Mouse (Mus musculus): ENCODE results near the gene Lce1e.

Gene Lce1e

GRCm38 (mm10) chr3:92708974-92709373 is at the start of gene Lce1e:
Gene Lce1e (minus strand): TSS chr3:92709074.
- ATAC-seq (ENCODE audit: low TSS enrichment): no peak

- no peak for ATAC-seq (ENCODE audit: low TSS enrichment)
Measured at GRCm38 (mm10) chr3:92753197-92753596, 44.3 kb upstream of the Lce1e start.

- ATAC-seq (ENCODE audit: low TSS enrichment): no peak
Measured at GRCm38 (mm10) chr3:92752238-92752637, 43.4 kb upstream of the Lce1e start, which contains the start of gene Lce1g. Gene Lce1g (minus strand): TSS chr3:92752338.

- no peak for ATAC-seq (ENCODE audit: low TSS enrichment)
Measured at GRCm38 (mm10) chr3:92738996-92739395, 30.1 kb upstream of the Lce1e start, which contains the start of gene Gm38119. Gene Gm38119 (minus strand): TSS chr3:92739096.

- no peak for ATAC-seq (ENCODE audit: low TSS enrichment)
Measured at GRCm38 (mm10) chr3:92722631-92723030, 13.8 kb upstream of the Lce1e start.

GRCm38 (mm10) chr3:92720250-92720649 is 11.4 kb upstream of the Lce1e start, which contains the start of gene Lce1f:
Gene Lce1f (minus strand): TSS chr3:92720350.
- ATAC-seq (ENCODE audit: low TSS enrichment): no peak

- ATAC-seq (ENCODE audit: low TSS enrichment): no peak
Measured at GRCm38 (mm10) chr3:92715122-92715521, 6.2 kb upstream of the Lce1e start.

- no peak for ATAC-seq (ENCODE audit: low TSS enrichment)
Measured at GRCm38 (mm10) chr3:92694613-92695012, 14.3 kb downstream of the Lce1e start.

- no peak for ATAC-seq (ENCODE audit: low TSS enrichment)
Measured at GRCm38 (mm10) chr3:92691688-92692087, 17.2 kb downstream of the Lce1e start.

- peak; percentile 50 for ATAC-seq (ENCODE audit: low TSS enrichment)
Measured at GRCm38 (mm10) chr3:92689154-92689553, 19.7 kb downstream of the Lce1e start.

- ATAC-seq (ENCODE audit: low TSS enrichment): no peak
Measured at GRCm38 (mm10) chr3:92687110-92687509, 21.8 kb downstream of the Lce1e start, which contains the start of gene Lce1d. Gene Lce1d (minus strand): TSS chr3:92687210.

- ATAC-seq (ENCODE audit: low TSS enrichment): no peak
Measured at GRCm38 (mm10) chr3:92678947-92679346, 29.9 kb downstream of the Lce1e start, which contains the start of gene Lce1c. Gene Lce1c (plus strand): TSS chr3:92679247.

GRCm38 (mm10) chr3:92670215-92670614 is 38.7 kb downstream of the Lce1e start, which contains the start of gene Lce1a2:
Gene Lce1a2 (minus strand): TSS chr3:92670315.
- ATAC-seq (ENCODE audit: low TSS enrichment): no peak
